Mouse (Mus musculus): ENCODE data around the gene D430041D05Rik.
A peak's percentile ranks its signal among the peaks of the same experiment; 100 is the strongest.

D430041D05Rik gene

DNA sequence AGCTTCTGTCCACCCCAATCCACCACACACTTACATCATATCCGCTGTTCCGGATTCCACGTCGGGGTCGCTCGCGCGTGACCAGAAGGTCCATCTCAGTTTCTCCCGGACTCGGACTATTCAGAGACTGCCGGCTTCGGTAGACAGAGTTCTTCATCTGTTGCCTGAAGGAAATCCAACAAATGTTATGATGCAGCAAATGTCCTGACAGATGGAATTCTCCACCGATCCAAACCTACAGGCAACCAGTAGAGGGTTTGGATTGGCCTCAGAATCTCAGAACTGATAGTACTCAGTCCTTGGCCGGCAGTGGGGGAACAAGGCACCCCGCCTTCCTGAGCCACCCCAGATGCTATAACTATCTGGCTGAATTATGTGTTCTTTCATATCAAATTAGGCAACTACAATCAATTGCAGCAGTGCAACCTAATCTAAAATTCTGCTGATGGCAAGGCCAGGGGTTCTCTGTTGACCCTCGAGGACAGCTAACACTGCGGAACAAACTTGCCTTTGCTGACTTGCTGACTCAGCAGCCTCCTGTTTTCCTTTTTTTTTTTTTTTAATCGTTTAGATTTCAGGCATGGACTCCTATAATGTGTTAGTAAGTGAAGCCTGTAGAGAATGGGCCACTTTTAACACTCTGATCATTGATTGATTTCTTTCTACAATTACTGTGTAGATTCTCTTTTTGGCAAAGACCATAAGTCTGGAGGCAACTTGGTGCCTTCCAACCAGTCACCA lies 218.2 kb downstream of the D430041D05Rik start:
- no peak for DNase-seq (ENCODE audit: low spot score)

DNA sequence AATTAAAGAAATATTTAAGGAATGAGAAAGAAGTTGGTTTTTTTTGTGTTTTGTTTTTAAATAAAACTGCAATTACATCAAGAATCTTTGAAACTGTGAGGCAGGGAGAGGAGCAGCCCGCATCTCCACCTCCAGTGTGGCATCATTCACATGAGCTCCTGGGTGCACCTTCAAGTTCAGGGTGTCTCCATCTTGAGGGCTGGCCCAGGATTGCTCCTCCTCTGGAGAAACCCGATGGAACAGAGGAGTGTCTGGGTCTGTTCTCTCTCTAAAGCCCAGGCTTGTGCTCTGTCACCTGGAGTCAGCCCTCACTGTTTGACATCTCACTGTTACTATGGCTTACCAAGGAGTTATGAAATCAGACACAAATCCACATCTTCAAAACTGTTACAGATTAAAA lies 219.1 kb downstream of the D430041D05Rik start:
- DNase-seq (ENCODE audit: low spot score): no peak

DNA sequence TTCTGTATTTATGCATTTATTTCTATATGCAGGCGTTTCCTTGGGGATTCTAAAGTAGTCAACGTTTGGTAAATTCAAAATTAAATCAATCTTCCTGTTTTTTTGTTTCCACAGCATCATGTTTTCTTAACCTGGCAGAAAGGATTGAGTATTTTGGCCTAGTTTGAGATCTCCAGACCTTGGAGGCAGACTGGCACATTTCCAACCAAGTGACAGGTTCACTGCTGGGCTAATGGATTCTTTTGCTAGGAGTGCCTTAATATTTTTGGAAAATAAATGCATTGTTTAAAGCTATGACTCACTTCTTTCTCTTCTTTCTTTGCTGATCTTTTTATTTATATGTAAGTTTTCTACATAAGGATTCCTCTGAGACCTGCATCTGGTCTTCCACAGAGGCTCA lies 222.0 kb downstream of the D430041D05Rik start:
- no peak for DNase-seq (ENCODE audit: low spot score)

DNA sequence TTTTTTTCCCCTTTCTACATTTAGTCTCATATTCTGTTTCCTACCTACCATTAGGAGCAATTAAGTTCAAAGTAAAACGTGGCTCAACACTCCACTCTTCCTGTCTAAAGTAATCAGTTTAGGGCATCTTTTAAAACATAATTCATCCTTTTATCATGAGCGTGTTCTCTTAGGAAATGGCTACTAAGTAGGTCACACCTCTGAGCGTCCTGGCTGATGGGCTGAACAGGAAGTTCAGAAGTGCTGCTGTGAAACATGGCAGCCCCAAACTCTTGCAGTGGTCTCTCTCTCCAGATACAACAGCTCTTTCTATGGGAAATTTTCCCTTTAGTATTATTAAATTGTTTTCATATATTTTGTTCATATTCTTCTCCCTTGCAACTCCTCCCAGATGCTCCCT lies 223.7 kb downstream of the D430041D05Rik start:
- DNase-seq (ENCODE audit: low spot score): no peak

DNA sequence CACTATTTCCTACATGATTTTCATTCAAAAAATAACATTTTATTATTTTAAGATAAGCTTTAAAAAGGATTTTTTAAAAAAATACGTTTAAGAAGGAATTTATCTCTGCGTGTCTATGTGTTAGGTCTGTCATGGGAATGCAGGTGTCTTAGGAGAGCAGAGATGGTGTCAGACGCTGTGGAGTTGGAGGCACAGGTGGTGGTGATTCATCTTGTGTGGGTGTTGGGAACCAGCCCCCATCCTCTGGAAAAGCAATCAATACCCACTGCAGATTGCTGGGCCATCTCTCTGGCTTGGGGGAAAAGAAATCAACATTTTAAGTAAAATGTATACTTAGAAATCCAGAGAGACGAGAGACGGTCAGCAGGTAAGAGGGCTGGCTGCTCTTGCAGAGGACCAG lies 225.2 kb downstream of the D430041D05Rik start:
- no peak for DNase-seq (ENCODE audit: low spot score)

DNA sequence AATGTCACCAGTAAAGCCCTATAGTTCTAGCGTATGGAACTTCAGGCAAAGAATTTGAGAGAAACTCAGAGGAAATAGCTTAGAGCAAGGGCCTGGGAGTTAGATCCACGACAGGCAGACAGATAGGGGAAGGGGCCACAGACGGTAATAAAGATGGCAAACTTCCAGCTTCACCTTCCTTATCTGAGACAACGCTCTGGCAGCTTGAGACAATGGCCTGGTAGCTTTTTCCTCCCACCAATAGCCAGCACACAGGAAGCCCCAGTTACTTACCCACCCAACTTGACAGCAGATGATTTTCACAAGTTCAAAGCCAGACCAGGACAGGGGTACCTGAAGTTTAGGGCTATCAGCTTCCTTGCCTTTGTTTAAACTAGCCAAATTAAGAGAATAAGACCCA lies 226.5 kb downstream of the D430041D05Rik start:
- DNase-seq (ENCODE audit: low spot score): no peak

DNA sequence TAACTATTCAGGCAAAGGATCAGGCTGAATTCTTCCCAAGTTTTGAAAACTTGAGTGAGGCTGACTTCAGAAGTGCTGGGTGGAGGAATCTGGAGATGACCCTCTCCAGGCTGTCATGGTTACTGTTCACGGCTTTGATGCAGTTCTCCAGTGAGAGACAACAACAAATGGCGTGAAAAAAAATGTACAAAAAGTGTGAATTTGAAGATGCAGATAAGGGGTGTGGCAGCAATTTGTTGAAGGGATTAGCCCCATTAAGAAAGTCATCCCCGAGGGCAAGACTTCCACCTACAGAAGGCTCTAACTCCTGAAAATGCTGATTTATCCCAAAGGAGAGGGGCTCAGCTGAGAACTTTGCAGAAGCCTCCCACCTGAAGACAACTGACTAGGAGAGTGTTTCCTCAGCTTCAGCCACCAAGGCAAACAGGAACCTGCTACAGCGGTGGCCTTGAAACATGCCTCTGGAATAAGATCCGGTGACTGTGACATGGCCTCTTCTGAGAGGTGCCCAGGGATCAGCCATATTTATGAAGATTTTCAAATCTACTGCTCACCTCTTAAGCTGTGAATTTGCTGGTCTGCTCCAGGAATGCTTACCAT lies 227.5 kb downstream of the D430041D05Rik start:
- DNase-seq (ENCODE audit: low spot score): no peak

DNA sequence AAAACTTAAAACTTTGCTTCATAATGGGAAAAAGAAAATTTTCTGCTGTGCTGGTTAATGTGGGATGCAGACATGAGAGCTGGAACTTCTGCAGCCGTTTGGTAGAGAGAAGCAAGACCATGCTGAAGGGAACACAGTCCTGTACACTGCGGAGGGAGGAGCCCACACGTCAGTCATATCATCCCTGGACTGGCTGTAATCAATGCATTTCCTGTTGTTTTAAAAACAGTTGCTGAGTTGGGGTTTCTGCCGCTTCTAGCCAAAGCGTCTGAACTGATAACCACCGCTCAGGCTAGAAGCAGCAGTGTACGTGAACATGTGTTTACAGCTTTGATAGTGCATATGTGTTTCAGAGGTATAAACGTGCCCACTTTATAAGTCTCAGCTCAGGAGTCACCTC lies 231.2 kb downstream of the D430041D05Rik start:
- DNase-seq (ENCODE audit: low spot score): no peak

DNA sequence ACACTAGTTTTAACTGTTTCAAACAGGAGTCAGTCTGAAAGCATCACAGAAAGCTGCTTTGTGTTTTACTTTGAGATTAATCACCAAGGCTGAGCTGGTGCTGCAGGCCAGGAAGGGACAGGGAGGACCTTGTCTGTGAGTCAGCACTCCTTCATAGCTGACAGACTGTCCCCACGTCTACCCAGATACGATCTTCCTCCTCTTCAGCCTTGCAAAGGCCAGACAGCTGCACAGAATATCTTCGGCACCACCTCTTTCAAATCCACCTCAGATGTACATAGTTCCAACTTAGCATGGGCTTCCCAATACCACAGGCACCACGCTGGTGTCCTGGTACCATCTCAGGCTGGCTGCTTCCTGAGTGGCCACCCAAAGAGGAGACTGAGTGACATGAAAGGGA lies 232.6 kb downstream of the D430041D05Rik start:
- no peak for DNase-seq (ENCODE audit: low spot score)

DNA sequence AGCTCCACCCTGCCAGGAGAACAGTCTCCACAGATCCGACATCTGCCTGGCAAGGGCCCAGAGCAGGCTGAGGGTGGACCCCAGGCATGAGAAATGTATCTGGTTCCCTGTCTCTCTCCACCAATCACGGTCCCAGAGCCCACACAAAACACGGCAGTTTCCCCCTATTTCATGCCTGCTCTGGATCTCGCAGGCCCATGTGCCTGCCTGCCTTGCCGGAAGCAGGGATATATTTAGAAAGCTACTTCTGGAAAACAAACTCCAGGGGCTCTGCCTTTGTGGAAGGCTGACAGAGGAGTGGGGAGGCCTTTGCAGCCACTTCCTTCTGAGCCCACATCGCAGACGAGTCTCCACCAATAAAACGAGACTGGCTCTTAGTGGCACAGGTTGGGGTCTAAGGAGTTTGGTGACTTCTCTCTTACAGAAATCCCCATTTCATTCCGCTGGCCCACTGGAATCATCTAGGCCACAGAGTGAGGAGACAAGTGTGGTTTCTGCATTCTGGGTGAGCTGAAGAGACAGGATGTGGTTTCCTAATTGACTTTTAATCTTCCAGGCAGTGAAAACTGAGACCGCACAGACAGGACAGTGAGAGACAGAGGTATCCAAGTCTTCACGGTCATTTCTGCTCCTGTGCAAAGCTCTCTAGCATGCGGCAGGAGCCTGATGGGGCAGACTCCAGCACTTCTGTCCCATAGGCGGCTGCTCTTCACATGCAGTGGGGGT lies 233.7 kb downstream of the D430041D05Rik start:
- peak; percentile 19 for DNase-seq (ENCODE audit: low spot score)

DNA sequence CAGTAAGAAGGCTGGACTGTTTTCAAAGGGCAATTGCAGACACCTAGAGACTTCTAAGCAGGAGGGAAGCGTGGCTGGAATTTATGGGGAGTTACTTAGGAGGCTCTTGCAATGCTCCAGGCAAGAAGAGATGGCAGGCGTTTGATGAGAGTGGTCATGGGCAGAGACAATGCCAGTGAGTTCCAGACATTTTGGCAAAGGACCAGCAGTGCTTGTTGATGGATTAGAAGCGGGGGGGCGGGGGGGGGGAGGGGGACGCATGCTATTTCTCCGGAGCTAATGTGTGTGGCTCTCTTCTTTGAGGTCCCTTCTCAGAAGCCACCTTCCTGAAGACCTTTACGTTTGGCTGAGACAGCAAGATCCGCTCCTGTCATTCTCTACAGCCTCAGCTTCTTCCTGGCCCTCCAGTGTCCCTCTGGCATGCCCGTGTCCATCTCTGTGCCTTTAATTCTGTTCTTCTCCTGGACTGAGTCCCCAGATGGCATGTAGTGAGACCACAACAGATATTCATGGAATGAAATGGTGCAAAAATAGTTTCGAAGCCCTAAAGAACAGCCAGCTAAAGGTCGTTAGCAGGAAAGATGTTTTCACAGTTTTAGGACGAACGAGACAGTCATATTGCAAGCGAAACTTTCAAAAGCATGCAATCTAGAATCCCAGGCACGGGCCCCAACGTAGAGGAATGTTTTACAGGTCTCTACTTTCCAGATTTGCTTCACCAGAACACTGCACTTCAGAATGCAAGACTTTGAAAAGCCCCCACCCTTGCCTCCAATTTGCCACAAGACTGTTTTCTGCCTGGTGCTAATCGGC lies 234.4 kb downstream of the D430041D05Rik start:
- DNase-seq (ENCODE audit: low spot score): no peak

DNA sequence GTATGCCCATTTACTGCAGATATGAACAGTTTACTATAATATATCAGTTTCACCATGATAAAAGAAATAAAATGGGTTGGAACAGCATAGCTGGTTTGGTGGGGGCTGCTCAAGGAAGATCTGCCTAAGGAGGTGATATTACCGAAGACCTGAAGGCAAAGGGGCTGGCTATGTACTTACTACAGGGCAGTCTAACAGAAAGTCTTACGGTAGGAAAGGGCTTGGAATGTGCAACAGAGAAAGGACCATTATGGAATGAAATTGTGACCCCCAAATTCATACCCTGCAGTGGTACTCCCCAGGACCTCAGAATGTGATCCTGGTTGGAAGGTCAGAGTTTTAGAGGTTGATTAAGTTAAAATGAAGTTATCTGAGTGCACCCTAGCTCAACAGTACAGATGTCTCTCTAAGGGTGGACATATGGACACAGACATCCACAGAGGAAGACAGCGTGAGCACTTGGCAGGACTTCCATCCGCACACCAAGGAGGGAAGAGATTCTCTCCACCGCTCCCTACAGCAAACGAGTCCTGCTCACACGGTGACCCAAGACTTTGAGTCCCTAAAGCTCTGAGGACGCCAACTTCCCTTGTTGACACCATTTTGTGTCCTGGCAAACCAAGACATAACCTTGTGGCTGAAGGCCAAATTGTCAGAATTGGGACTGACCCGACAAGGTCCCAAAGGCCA lies 235.2 kb downstream of the D430041D05Rik start:
- no peak for DNase-seq (ENCODE audit: low spot score)

DNA sequence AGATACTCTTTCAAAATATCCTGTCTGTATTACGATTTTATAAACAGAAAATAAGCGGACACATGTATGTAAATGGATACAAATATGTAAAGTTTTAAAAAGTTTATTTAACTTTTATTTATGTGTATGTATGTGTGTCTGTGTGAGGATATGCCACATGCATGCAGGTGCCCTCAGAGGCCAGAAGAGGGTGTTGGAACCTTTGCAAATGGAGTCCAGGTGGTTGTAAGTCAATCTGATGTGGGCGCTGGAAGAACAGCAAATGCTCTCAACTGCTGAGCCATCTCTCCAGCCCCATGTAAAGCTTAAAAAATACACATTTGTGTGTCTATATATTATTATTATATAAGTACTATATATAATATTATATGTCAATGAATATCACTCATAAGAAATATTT lies 237.4 kb downstream of the D430041D05Rik start:
- no peak for DNase-seq (ENCODE audit: low spot score)

DNA sequence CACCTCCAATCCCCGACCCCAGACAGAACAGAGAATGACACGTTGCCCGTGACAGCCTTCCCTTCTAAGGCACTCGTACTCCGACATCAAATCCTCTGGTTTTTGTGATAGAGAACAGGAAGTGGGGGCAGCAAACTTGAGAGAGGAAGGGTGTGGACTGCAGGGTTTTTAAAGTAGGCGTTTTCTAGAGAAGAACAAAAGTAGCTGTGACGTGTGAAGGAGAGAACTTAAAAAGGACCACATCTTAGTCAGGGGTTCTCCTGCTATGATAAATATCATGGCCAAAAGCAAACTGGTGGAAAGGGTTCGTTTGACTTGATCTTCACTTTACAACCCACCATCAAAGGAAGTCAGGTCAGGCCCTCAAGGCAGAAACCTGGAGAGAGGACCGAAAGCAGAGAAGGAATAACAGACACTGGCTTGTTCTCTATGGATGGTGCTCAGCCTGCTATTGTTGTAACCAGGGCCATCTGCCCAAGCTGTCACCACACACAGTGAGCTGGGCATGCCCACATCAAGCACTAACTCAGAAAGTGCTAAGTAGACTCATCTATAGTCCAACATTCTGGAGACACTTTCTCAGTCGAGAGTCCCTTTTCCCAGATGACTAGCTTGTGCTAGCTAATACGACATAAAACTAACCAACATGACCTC lies 238.0 kb downstream of the D430041D05Rik start:
- DNase-seq (ENCODE audit: low spot score): no peak

DNA sequence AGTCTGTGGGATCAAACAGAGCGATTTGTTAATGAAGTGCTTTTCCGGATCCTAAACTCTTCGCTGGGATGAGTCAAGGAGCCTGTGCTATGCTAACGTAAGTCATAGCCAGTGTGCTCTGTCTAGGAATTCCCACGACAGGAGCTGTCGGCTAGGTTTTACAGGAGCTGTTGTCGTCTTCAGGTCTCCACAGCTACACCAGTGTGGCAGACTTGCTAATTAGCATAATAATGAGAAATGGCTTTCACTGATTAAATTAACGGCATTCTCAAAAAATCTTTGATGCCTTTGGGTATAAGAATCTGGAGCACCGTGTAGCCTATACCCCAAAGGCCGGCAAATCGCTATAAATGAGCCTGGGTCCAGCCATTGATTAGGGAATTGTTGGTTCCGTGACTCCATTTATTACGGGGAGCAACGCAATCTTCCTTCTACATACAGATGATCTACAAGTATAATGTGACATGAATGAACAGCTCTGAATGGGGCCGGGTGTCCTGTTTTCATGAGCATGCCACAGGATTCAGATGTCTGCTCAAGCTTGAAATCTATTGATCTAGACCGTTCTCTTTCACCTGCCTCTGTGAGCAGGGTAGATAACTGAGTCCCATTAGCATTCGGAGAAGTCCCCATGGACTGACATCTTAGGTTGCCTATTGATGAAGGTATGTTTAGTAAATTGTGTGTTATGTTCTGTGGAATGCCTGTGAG lies 242.5 kb downstream of the D430041D05Rik start:
- no peak for DNase-seq (ENCODE audit: low spot score)

DNA sequence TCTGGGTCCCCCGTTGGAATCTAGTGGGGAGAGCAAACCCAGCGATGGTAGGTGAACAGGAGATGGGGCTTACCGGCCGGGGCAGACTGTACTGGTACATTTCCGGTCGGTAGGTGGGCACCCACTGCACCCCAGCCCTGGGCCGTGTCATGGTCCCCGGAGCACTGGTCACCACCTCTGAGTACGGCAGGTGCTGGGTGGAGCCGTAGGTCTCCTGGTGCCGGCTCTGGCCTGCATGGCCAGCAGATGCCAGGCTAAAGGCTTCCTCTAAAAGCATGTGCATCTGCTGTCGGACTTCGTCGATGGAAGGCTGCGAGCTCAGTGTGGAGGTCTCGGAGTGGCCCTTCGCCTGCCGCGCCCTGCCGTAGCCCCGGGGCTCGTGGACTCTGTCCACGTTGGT lies 243.0 kb downstream of the D430041D05Rik start:
- no peak for DNase-seq (ENCODE audit: low spot score)

DNA sequence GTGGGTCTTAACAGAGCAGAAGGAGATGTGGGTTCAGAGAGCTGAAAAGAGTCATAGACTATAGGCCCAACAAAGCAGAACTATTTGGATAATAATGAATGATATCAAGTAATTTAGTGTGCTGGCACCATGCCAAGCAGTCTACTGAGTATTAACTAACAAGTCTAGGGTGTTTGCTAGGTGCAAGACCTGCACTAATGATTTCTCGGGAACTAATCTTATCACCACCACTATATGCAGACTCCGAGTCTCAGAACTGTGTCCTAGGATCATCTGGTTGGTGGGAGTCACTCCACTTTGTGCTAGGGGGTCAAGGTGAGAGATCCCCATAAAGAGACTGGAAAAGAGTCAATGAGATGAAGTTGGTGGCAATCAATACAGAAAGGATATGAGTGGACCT lies 245.2 kb downstream of the D430041D05Rik start:
- no peak for DNase-seq (ENCODE audit: low spot score)

DNA sequence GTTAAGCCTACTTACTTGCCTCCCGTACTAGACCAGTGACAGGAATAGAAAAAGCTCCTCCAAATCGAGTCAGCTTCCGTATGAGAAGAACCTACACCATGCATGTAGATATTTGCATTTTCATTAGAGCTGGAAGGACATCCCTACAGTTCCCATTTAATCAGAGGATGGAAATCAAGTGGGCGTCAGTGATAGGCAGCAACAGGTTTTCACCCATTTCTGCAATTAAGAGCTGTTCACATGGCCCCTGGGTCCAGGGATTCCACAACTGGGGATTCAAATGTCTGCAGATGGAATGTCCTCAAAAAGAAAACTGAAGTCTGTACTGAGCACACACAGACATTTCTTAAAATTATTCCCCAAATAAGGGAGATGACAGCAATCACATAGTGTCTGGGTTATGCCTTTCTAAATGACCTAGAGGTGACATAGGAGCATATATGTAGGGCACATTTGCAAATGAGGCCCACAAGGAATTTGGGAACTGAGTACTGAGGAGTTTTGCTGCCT lies 246.8 kb downstream of the D430041D05Rik start:
- DNase-seq (ENCODE audit: low spot score): no peak

DNA sequence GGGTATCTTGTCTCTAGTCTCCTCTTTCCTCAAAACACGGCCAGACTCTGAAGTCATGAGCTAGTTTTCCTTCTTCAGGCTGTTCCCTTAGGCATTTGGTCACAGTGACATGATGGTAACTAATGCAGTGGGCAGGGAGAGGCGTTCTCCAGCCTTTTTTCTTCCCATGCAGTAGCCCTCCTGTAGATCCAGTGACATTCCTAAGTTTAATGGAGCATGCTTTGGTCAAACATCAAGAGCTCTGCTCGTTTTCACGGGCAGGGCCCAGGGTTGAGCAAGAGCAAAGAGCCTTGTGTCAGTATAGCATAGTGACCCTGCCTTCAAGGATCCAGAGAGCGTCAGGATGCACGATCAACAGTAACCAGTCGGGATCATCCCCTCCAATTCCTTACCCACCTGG lies 247.4 kb downstream of the D430041D05Rik start:
- DNase-seq (ENCODE audit: low spot score): no peak

DNA sequence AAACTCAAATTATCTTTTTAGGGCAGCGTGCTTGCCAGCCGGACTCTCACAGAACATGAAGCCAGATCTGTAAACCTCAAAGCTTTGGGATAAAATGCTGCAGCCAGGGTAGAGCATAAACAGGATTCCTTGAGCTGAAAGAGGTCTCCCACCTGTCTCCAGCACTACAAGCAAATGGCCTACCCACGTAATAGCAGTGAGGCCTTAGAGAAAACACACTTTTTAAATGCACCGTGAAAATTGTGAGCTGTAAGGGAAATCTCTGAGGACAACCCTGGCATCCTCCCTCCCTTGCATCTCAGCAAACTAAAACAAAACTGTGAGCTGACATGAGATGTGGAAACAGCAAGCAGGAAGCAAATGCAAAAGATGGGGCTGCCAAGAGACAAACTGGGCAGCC lies 253.0 kb downstream of the D430041D05Rik start:
- DNase-seq (ENCODE audit: low spot score): no peak
